Mouse (Mus musculus) limb, embryonic 14.5 days (tissue): ENCODE measurements around the gene Nlk. TPM values are rescaled to one million over a fixed set of nuclear protein-coding genes. Genes with fewer than 3 reads are reported as not detected.

Experiments used
- ATAC-seq: fragments of 200-750 bp; cut with Nextera tagmentation; 2 replicates; pipeline ENCODE4 v1.8.0; 2017; ENCODE audit warnings: low read depth, moderate number of reproducible peaks, moderate TSS enrichment; ENCODE audit not compliant: low FRiP score
- DNase-seq: peaks from one replicate; pipeline ENCODE4 v3.0.0-alpha.2; 2015; ENCODE audit warnings: low spot score
- H3K27ac ChIP-seq: fragments of 300-500 bp; sonication (generic); replicated peaks from 2 replicates; pipeline ENCODE4 v1.5.1; 2014; ENCODE audit warnings: low read depth, mild to moderate bottlenecking, low read length, moderate library complexity, mixed read lengths
- H3K27me3 ChIP-seq: fragments of 300-500 bp; sonication (generic); 2 replicates; pipeline ENCODE4 v1.6.1; 2014; ENCODE audit warnings: low read length, mixed read lengths; ENCODE audit not compliant: control insufficient read depth, insufficient read depth
- H3K36me3 ChIP-seq: fragments of 300-500 bp; sonication (generic); 2 replicates; pipeline ENCODE4 v1.6.1; 2014; ENCODE audit warnings: mild to moderate bottlenecking, low read length, moderate library complexity, mixed read lengths; ENCODE audit not compliant: control insufficient read depth, insufficient read depth
- H3K4me1 ChIP-seq: fragments of 300-500 bp; sonication (generic); 2 replicates; pipeline ENCODE4 v1.6.1; 2014; ENCODE audit warnings: antibody characterized with exemption, low read length, mixed read lengths; ENCODE audit not compliant: control insufficient read depth, insufficient read depth
- H3K4me2 ChIP-seq: fragments of 300-500 bp; sonication (generic); replicated peaks from 2 replicates; pipeline ENCODE4 v1.6.1; 2014; ENCODE audit warnings: low read depth, mild to moderate bottlenecking, low read length, moderate library complexity; ENCODE audit not compliant: severe bottlenecking
- H3K4me3 ChIP-seq: fragments of 300-500 bp; sonication (generic); replicated peaks from 2 replicates; pipeline ENCODE4 v1.5.1; 2014; ENCODE audit warnings: low read length
- H3K9ac ChIP-seq: fragments of 300-500 bp; sonication (generic); 2 replicates; pipeline ENCODE4 v1.6.1; 2014; ENCODE audit warnings: mild to moderate bottlenecking, low read depth, low read length, moderate library complexity; ENCODE audit not compliant: severe bottlenecking
- H3K9me3 ChIP-seq: fragments of 300-500 bp; sonication (generic); 2 replicates; pipeline ENCODE4 v1.6.1; 2016; ENCODE audit warnings: low read length; ENCODE audit not compliant: control insufficient read depth
- POLR2A ChIP-seq: fragments of 200-500 bp; IDR thresholded peaks from 2 replicates; pipeline ENCODE4 v1.8.0; 2012; ENCODE audit warnings: inconsistent platforms, mild to moderate bottlenecking, moderate library complexity, borderline replicate concordance; ENCODE audit not compliant: insufficient read depth, insufficient read length; ENCODE audit errors: extremely low read depth
- WGBS: fragments of 180-500 bp; shearing (Covaris S2); extraction: QIAGEN DNeasy Blood & Tissue Kit; methylation state at CpG from one replicate; pipeline ENCODE4 v1.1.7; 2014; 5-methylcytosine and 5-hydroxymethylcytosine counted together
- polyA plus RNA-seq, 2 experiments: library from polyadenylated mRNA; depleted of rRNA in 1 of 2; stranded (reverse) in 1 of 2; unstranded in 1 of 2; fragments of >200 nt; fragmentation: Nextera tagmentation in 1 of 2; extraction: Ambion mirVana in 1 of 2; gene quantifications; 2 replicates each; pipeline versions ENCODE4 v1.2.1 to v1.2.3; 2012 to 2014

The Nlk gene
- polyA plus RNA-seq, 2 experiments: 11.9 to 15.8 TPM

GRCm38 (mm10) chr11:78726366-78726765, 29.2 kb upstream of the Nlk start:
- TF ChIP-seq POLR2A: no peak
- H3K27ac ChIP-seq: no peak overlapping the region
- no peak for ATAC-seq

DNA sequence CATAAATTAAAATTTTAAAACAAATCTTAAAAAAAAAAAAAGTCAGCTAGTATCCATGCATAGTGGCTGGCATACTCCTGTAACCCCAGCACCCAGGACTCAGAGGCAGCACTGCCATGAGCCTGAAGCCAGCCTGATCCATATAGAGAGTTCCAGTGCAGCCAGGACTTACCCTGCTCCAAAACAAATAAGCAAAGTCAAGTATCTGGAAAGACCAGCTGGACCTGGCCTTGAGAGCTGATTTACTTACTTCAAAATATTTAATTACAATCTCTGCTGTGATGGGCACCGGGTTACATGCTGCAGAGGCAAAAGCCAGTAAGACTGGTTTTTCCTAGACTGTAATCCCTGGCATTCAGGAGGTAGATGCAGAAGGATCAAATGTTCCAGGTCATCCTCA, 27.6 kb upstream of the Nlk start:
- ATAC-seq: no peak
- TF ChIP-seq POLR2A: no peak
- no peak overlapping the region for H3K4me2 ChIP-seq
- H3K27me3 ChIP-seq: no peaks in the 10 kb centered on the region
- no peaks in the 10 kb centered on the region for H3K9me3 ChIP-seq
- DNase-seq: no peak
- H3K27ac ChIP-seq: no peak overlapping the region
- no peak overlapping the region for H3K4me3 ChIP-seq
- no peak overlapping the region for H3K9ac ChIP-seq
- no peaks in the 10 kb centered on the region for H3K4me1 ChIP-seq
- 70% methylated on average over 1 of the region's 1 CpGs for WGBS
- no peaks in the 10 kb centered on the region for H3K36me3 ChIP-seq

More at GRCm38 (mm10) chr11:78726366-78726765, 29.2 kb upstream of the Nlk start:
- no peaks in the 10 kb centered on the region for H3K27me3 ChIP-seq
- H3K36me3 ChIP-seq: no peaks in the 10 kb centered on the region
- no peak for DNase-seq
- no peak overlapping the region for H3K9ac ChIP-seq
- no peaks in the 10 kb centered on the region for H3K9me3 ChIP-seq
- 75% methylated on average over 3 of the region's 3 CpGs for WGBS
- no peak overlapping the region for H3K4me2 ChIP-seq
- no peaks in the 10 kb centered on the region for H3K4me1 ChIP-seq
- H3K4me3 ChIP-seq: no peak overlapping the region

DNA sequence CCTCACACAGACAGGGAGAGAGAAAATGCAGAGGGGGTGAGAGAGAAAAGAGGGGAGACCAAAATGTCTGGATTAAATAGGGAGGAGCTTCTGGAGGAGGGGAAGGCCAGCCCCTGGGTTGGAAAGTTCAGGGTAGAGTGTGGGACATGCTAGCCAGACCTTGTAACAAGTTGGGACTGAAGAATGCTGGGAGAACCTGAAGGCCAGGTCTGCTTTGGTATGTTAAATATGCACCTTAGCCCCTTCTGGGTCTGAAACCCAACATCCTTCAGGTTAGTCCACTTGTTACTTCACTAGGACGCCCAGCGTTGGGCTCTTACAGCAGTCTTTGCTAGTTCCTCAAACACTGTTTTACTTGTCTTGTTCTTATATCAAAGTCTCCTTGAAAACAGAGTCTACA, 24.2 kb upstream of the Nlk start:
- DNase-seq: no peak
- WGBS: 73% methylated on average over 2 of the region's 2 CpGs
- no peak for TF ChIP-seq POLR2A
- Histone ChIP-seq H3K9me3 (no peaks in the 10 kb centered on the region), H3K4me3 (no peak overlapping the region), H3K36me3 (no peaks in the 10 kb centered on the region), H3K9ac (no peak overlapping the region), H3K4me1 (no peaks in the 10 kb centered on the region), H3K4me2 (no peak overlapping the region), H3K27me3 (no peaks in the 10 kb centered on the region), H3K27ac (no peak overlapping the region)
- ATAC-seq: no peak

DNA sequence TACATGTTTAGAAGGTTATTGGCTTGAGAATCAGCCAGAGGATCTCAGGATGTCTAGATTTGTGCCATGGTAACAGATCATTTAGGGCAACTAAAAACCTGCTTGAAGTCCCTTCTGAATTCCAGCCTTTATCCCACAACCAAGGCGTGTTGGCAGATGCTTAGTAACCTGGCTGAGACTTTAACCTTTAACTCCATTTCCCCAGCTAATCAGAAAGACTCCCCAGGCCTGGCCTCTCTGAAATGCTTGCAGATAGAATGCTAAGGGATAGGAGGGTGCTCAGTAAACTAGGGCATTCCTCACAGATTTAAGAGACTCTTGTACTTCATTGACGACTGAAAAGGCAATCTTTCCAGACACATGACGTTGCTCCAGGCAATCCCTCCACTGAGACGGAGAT, 20.5 kb upstream of the Nlk start:
- H3K36me3 ChIP-seq: no peaks in the 10 kb centered on the region
- no peak for TF ChIP-seq POLR2A
- ATAC-seq (no peak), DNase-seq (no peak)
- WGBS: 26% methylated on average over 4 of the region's 4 CpGs
- no peaks in the 10 kb centered on the region for H3K9me3 ChIP-seq
- no peak overlapping the region for H3K4me2 ChIP-seq
- no peaks in the 10 kb centered on the region for H3K27me3 ChIP-seq
- H3K9ac ChIP-seq: no peak overlapping the region
- H3K4me3 ChIP-seq: no peak overlapping the region
- H3K4me1 ChIP-seq: no peaks in the 10 kb centered on the region
- H3K27ac ChIP-seq: no peak overlapping the region

DNA sequence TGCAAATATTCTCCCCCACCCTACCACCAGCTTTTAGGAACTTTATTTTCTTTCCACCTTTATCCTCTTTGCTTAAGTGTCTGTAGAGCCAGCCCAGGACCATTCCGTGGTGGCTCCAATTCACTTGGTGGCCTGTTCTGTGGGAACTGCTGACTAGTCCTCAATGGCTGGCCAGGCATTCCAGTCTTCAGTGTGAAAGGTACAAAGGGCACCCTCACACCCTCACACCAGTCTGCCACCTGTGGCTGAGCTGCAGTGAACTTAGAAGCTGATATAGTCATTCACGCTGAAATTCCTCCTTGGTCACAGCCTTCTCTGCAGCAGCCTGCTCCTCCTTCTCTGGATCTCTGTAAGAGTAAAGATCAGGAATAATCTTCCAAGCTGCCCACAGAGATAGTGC, 11.5 kb upstream of the Nlk start:
- TF ChIP-seq POLR2A: no peak
- no peaks in the 10 kb centered on the region for H3K9me3 ChIP-seq
- ATAC-seq (no peak), DNase-seq (no peak)
- WGBS: 71% methylated on average over 2 of the region's 2 CpGs
- H3K4me3 ChIP-seq: no peak overlapping the region
- H3K27ac ChIP-seq: no peak overlapping the region
- H3K4me2 ChIP-seq: no peak overlapping the region
- no peaks in the 10 kb centered on the region for H3K4me1 ChIP-seq
- no peak overlapping the region for H3K9ac ChIP-seq
- H3K27me3 ChIP-seq: no peaks in the 10 kb centered on the region
- no peaks in the 10 kb centered on the region for H3K36me3 ChIP-seq

DNA sequence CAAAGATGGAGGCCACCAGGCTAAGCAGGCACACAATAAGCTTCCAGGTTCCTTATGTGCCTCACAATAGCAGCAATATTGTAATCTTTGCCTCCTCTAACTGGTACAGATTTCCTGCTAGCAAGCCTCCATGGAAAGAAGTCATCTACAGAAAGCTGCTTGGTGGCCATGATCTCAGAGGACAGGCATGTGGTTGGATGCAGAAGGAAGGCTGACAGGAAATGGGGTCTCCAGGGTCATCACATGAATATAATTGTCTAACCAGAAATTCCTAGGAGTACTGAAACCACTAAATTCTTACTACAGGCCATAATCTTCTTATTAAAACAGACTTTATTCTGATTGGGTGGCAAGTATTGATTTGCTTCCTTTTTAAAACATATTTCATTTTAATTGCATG, 8.9 kb upstream of the Nlk start:
- ATAC-seq: no peak
- TF ChIP-seq POLR2A: no peak

More for the DNA sequence above, 8.9 kb upstream of the Nlk start:
- Histone ChIP-seq H3K4me2 (no peak overlapping the region), H3K27ac (no peak overlapping the region), H3K4me1 (no peaks in the 10 kb centered on the region), H3K36me3 (no peaks in the 10 kb centered on the region), H3K27me3 (no peaks in the 10 kb centered on the region), H3K9me3 (no peaks in the 10 kb centered on the region), H3K9ac (no peak overlapping the region), H3K4me3 (no peak overlapping the region)
- DNase-seq: no peak
